ENCODE assay signal across 8 mouse cellular contexts in genomic region chr5:132113480-132113879, GRCm38 (mm10).
DNase-seq lines count a peak whose midpoint lies in the region; ATAC-seq lines count a peak whose summit lies in the region.

No protein-coding gene starts in this region.

- H3K36me3 ChIP-seq in neural tube, embryonic 13.5 days: no peaks in the 10 kb centered on the region
- no peaks in the 10 kb centered on the region for H3K36me3 ChIP-seq in midbrain, embryonic 15.5 days (replicated peaks)
- no peaks in the 10 kb centered on the region for H3K36me3 ChIP-seq in forebrain, embryonic 11.5 days (ENCODE audit: control insufficient read depth, insufficient read depth, low read length)

- peak; percentile 88 for DNase-seq in heart, adult 11 months
- DNase-seq in heart, postnatal 25 days (ENCODE audit: low spot score): no peak
- DNase-seq in neural tube, embryonic 10.5 days (ENCODE audit: extremely low spot score, low spot score): no peak
- peak; percentile 29 for DNase-seq in heart, postnatal 4 days
- no peak for DNase-seq in forebrain, embryonic 11.5 days (ENCODE audit: low spot score)

- 68% methylated on average over 7 of the region's 7 CpGs for WGBS in neural tube, embryonic 13.5 days
- 56% methylated on average over 7 of the region's 7 CpGs for WGBS in midbrain, embryonic 15.5 days
- whole genome bisulfite sequencing in forebrain, embryonic 11.5 days: 79% methylated on average over 7 of the region's 7 CpGs

- no peak overlapping the region for H3K4me2 ChIP-seq in neural tube, embryonic 13.5 days
- no peak overlapping the region for H3K4me2 ChIP-seq in midbrain, embryonic 15.5 days
- H3K4me2 ChIP-seq in forebrain, embryonic 11.5 days (ENCODE audit: low read depth, low read length, severe bottlenecking): no peak overlapping the region

- no peaks in the 10 kb centered on the region for H3K27me3 ChIP-seq in neural tube, embryonic 13.5 days
- no peaks in the 10 kb centered on the region for H3K27me3 ChIP-seq in midbrain, embryonic 15.5 days (replicated peaks)
- no peaks in the 10 kb centered on the region for H3K27me3 ChIP-seq in forebrain, embryonic 11.5 days (ENCODE audit: control insufficient read depth, insufficient read depth, low read length)

- ATAC-seq in neural tube, embryonic 13.5 days (ENCODE audit: low read depth): no peak
- 0 out of 2 replicates have a peak, but pooled peaks have one; percentile 27 for ATAC-seq in midbrain, embryonic 15.5 days (replicated peaks)
- no peak for ATAC-seq in megakaryocyte progenitor cell, adult 5-6 weeks (replicated peaks; ENCODE audit: poor library complexity)
- ATAC-seq in forebrain, embryonic 11.5 days (replicated peaks; ENCODE audit: low FRiP score): no peak

- no peaks in the 10 kb centered on the region for H3K9me3 ChIP-seq in neural tube, embryonic 13.5 days
- H3K9me3 ChIP-seq in midbrain, embryonic 15.5 days: no peaks in the 10 kb centered on the region
- no peaks in the 10 kb centered on the region for H3K9me3 ChIP-seq in forebrain, embryonic 11.5 days (ENCODE audit: control insufficient read depth, low read length)

- intact Hi-C loops in heart, postnatal 25 days (cut with DNase I): loop anchor here (10.0 kb wide), 4 partner anchors 579 to 1951 kb away; no protein-coding TSS in a partner anchor

- no peak overlapping the region for H3K9ac ChIP-seq in neural tube, embryonic 13.5 days
- no peak overlapping the region for H3K9ac ChIP-seq in midbrain, embryonic 15.5 days
- H3K9ac ChIP-seq in forebrain, embryonic 11.5 days (ENCODE audit: low read length): no peak overlapping the region

- 0 out of 2 replicates have a peak overlapping the region, but pooled peaks have one; percentile 23 for H3K27ac ChIP-seq in neural tube, embryonic 13.5 days (replicated peaks)
- H3K27ac ChIP-seq in midbrain, embryonic 15.5 days: 0 out of 2 replicates have a peak overlapping the region, but pooled peaks have one; percentile 38
- H3K27ac ChIP-seq in forebrain, embryonic 11.5 days (ENCODE audit: low read depth, low read length): no peak overlapping the region

- H3K4me1 ChIP-seq in neural tube, embryonic 13.5 days (replicated peaks): peaks cover 23% of the 10 kb centered on the region
- H3K4me1 ChIP-seq in midbrain, embryonic 15.5 days: peaks cover 6% of the 10 kb centered on the region
- H3K4me1 ChIP-seq in forebrain, embryonic 11.5 days (replicated peaks; ENCODE audit: control insufficient read depth, insufficient read depth, low read length): 0 out of 2 replicates have a peak, but pooled peaks cover 2% of the 10 kb centered on the region

- H3K4me3 ChIP-seq in neural tube, embryonic 13.5 days: no peak overlapping the region
- no peak overlapping the region for H3K4me3 ChIP-seq in midbrain, embryonic 15.5 days
- H3K4me3 ChIP-seq in forebrain, embryonic 11.5 days (ENCODE audit: low read depth, low read length): no peak overlapping the region

Comparison
In these comparisons a context has a peak if more than half of its experiments do, and no peak if none do; other contexts are left out.
1. DNase-seq: peak in heart, adult 11 months (single experiment) and heart, postnatal 4 days (single experiment); none in heart, postnatal 25 days (single experiment), neural tube, embryonic 10.5 days (single experiment) and forebrain, embryonic 11.5 days (single experiment).